Mouse (Mus musculus) intestine, embryonic 15.5 days (tissue): Measurements from ENCODE around the gene Tmco3. TPM values are rescaled to one million over a fixed set of nuclear protein-coding genes. Genes with fewer than 3 reads are reported as not detected.

Experiments used
- ATAC-seq: fragments of 200-750 bp; cut with Nextera tagmentation; 2 replicates; pipeline ENCODE4 v1.8.0; 2017; ENCODE audit warnings: moderate TSS enrichment, moderate library complexity
- H3K27ac ChIP-seq: fragments of 300-500 bp; sonication (generic); 2 replicates; pipeline ENCODE4 v1.5.1; 2015; ENCODE audit warnings: mild to moderate bottlenecking, inconsistent platforms
- H3K27me3 ChIP-seq: fragments of 300-500 bp; sonication (generic); replicated peaks from 2 replicates; pipeline ENCODE4 v1.6.1; 2015; ENCODE audit warnings: inconsistent platforms
- H3K36me3 ChIP-seq: fragments of 300-500 bp; sonication (generic); 2 replicates; pipeline ENCODE4 v1.6.1; 2015; ENCODE audit warnings: inconsistent platforms
- H3K4me1 ChIP-seq: fragments of 300-500 bp; sonication (generic); replicated peaks from 2 replicates; pipeline ENCODE4 v1.6.1; 2015; ENCODE audit warnings: inconsistent platforms
- H3K4me2 ChIP-seq: fragments of 300-500 bp; sonication (generic); replicated peaks from 2 replicates; pipeline ENCODE4 v1.6.1; 2015; ENCODE audit warnings: mild to moderate bottlenecking, inconsistent platforms
- H3K4me3 ChIP-seq: fragments of 300-500 bp; sonication (generic); replicated peaks from 2 replicates; pipeline ENCODE4 v1.5.1; 2015; ENCODE audit warnings: inconsistent platforms
- H3K9ac ChIP-seq: fragments of 300-500 bp; sonication (generic); 2 replicates; pipeline ENCODE4 v1.6.1; 2015; ENCODE audit warnings: inconsistent platforms
- H3K9me3 ChIP-seq: fragments of 300-500 bp; sonication (generic); 2 replicates; pipeline ENCODE4 v1.6.1; 2016; ENCODE audit warnings: inconsistent platforms
- WGBS: fragments of 180-500 bp; shearing (Covaris S2); methylation state at CpG from one replicate; pipeline ENCODE4 v1.1.7; 2015; 5-methylcytosine and 5-hydroxymethylcytosine counted together
- polyA plus RNA-seq: library from polyadenylated mRNA; unstranded; fragments of >200 nt; fragmentation: Nextera tagmentation; extraction: Ambion mirVana; gene quantifications from 2 replicates; pipeline ENCODE4 v1.2.1, GENCODE M21; 2015

The Tmco3 gene
- polyA plus RNA-seq, 1 experiment from 2014 or later: 30.7 TPM

GRCm38 (mm10) chr8:13351593-13351992 lies 63.6 kb downstream of the Tmco3 start:
- H3K27ac ChIP-seq: no peak overlapping the region
- peaks cover 59% of the 10 kb centered on the region for H3K36me3 ChIP-seq
- H3K27me3 ChIP-seq: no peaks in the 10 kb centered on the region
- no peak overlapping the region for H3K4me3 ChIP-seq
- no peak overlapping the region for H3K9ac ChIP-seq
- 82% methylated on average over 5 of the region's 5 CpGs for WGBS
- no peak overlapping the region for H3K4me2 ChIP-seq
- H3K4me1 ChIP-seq: peaks cover 8% of the 10 kb centered on the region; the same call in 1 of the 2 replicates
- no peak for ATAC-seq
- no peaks in the 10 kb centered on the region for H3K9me3 ChIP-seq

GRCm38 (mm10) chr8:13352601-13353000 lies 64.6 kb downstream of the Tmco3 start:
- Histone ChIP-seq H3K9me3 (no peaks in the 10 kb centered on the region), H3K9ac (no peak overlapping the region), H3K4me2 (no peak overlapping the region), H3K27ac (no peak overlapping the region), H3K4me3 (no peak overlapping the region), H3K36me3 (peaks cover 62% of the 10 kb centered on the region), H3K4me1 (peaks cover 8% of the 10 kb centered on the region; the same call in 1 of the 2 replicates), H3K27me3 (no peaks in the 10 kb centered on the region)
- ATAC-seq: no peak
- WGBS: 83% methylated on average over 8 of the region's 8 CpGs

GRCm38 (mm10) chr8:13353155-13353833 lies 65.3 kb downstream of the Tmco3 start:
- H3K4me2 ChIP-seq: no peak overlapping the region
- H3K4me1 ChIP-seq: peaks cover 8% of the 10 kb centered on the region; the same call in 1 of the 2 replicates
- no peak overlapping the region for H3K4me3 ChIP-seq
- H3K27me3 ChIP-seq: no peaks in the 10 kb centered on the region
- no peak overlapping the region for H3K9ac ChIP-seq
- ATAC-seq: no peak
- peaks cover 61% of the 10 kb centered on the region for H3K36me3 ChIP-seq
- no peaks in the 10 kb centered on the region for H3K9me3 ChIP-seq
- WGBS: 81% methylated on average over 9 of the region's 9 CpGs
- no peak overlapping the region for H3K27ac ChIP-seq

DNA sequence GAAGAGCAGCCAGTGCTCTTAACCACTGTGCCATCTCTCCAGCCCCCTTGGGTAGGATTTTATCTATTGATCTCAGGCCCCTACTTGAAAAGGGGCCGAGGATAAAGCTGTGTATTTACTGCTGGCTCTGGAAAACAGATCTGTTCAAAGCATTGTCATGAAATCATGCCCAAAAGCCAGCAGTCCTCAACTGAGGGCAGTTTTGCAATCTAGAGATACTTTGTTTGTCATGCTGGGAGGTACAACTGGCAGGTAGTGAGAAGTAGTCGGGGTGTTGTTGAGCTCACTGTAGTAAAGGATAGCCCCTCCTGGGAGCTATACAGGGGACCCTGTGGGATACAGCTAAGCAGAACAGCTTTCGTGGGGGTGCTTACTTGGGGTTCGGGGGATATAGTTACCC lies 65.9 kb downstream of the Tmco3 start:
- Histone ChIP-seq H3K4me1 (peaks cover 8% of the 10 kb centered on the region; the same call in 1 of the 2 replicates), H3K4me3 (no peak overlapping the region), H3K27me3 (no peaks in the 10 kb centered on the region), H3K9ac (no peak overlapping the region), H3K36me3 (peaks cover 66% of the 10 kb centered on the region), H3K9me3 (no peaks in the 10 kb centered on the region), H3K4me2 (no peak overlapping the region), H3K27ac (no peak overlapping the region)
- ATAC-seq: no peak
- WGBS: 89% methylated on average over 4 of the region's 4 CpGs

DNA sequence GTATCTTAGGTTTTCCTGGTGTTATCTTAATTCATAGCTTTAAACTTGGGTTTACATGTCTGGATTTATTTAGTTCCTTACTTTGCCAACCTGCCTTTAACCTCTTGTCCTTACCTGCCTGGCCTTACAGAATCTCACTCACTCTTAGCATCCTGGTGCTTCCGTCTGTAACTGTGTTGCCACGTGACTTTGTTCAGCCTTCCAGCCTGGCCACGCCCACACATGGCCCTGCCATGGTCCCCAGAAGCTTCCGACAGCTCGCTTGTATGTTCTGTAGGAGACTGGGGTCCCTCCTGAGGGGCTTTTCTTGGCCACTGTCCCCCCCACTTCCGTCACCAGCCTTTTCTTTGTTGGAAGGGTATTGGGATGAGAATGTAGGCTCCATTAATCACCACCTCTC lies 68.2 kb downstream of the Tmco3 start:
- Histone ChIP-seq H3K4me3 (no peak overlapping the region), H3K36me3 (peaks cover 72% of the 10 kb centered on the region), H3K4me2 (no peak overlapping the region), H3K9me3 (no peaks in the 10 kb centered on the region), H3K9ac (no peak overlapping the region), H3K4me1 (peaks cover 8% of the 10 kb centered on the region; the same call in 1 of the 2 replicates), H3K27me3 (no peaks in the 10 kb centered on the region), H3K27ac (0 out of 2 replicates have a peak overlapping the region, but pooled peaks have one; percentile 13)
- ATAC-seq: no peak
- WGBS: 79% methylated on average over 6 of the region's 6 CpGs

GRCm38 (mm10) chr8:13356681-13357080 lies 68.7 kb downstream of the Tmco3 start:
- WGBS: 66% methylated on average over 10 of the region's 10 CpGs
- H3K4me2 ChIP-seq: no peak overlapping the region
- no peaks in the 10 kb centered on the region for H3K9me3 ChIP-seq
- H3K27ac ChIP-seq: 0 out of 2 replicates have a peak overlapping the region, but pooled peaks have one; percentile 13
- no peaks in the 10 kb centered on the region for H3K27me3 ChIP-seq
- 0 out of 2 replicates have a peak, but pooled peaks cover 3% of the 10 kb centered on the region for H3K4me1 ChIP-seq
- no peak overlapping the region for H3K4me3 ChIP-seq
- peak; percentile 32; the same call in 1 of the 2 replicates for ATAC-seq
- no peak overlapping the region for H3K9ac ChIP-seq
- H3K36me3 ChIP-seq: peaks cover 77% of the 10 kb centered on the region

GRCm38 (mm10) chr8:13360213-13360612 lies 72.2 kb downstream of the Tmco3 start:
- peaks cover 76% of the 10 kb centered on the region for H3K36me3 ChIP-seq
- 92% methylated on average over 7 of the region's 7 CpGs for WGBS
- no peak for ATAC-seq
- no peaks in the 10 kb centered on the region for H3K27me3 ChIP-seq
- no peak overlapping the region for H3K27ac ChIP-seq
- no peak overlapping the region for H3K4me2 ChIP-seq
- no peaks in the 10 kb centered on the region for H3K4me1 ChIP-seq
- H3K9me3 ChIP-seq: no peaks in the 10 kb centered on the region
- no peak overlapping the region for H3K4me3 ChIP-seq
- H3K9ac ChIP-seq: no peak overlapping the region

DNA sequence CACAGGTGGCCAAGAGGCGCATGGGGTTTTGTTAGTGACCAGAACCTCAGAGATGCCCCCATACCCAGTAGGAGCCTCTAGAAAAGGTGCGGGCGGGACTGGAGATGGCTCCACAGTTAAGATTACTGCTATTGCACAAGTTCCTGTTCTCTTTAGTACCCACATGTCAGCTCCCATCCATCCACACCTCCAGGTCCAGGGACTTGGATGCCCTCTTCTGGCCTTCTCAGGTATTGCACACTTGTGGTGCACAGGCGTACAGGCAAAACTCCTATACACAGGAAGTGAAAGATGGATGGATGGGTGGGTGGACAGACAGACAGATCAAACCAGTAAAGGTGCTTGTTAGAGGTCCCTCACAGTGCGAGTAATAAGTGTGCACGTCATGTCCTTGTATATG lies 73.9 kb downstream of the Tmco3 start:
- no peak overlapping the region for H3K9ac ChIP-seq
- WGBS: 91% methylated on average over 6 of the region's 6 CpGs
- H3K4me1 ChIP-seq: no peaks in the 10 kb centered on the region
- H3K27ac ChIP-seq: no peak overlapping the region
- no peak overlapping the region for H3K4me3 ChIP-seq
- H3K4me2 ChIP-seq: no peak overlapping the region
- H3K27me3 ChIP-seq: no peaks in the 10 kb centered on the region
- peaks cover 77% of the 10 kb centered on the region for H3K36me3 ChIP-seq
- no peaks in the 10 kb centered on the region for H3K9me3 ChIP-seq
- ATAC-seq: no peak

Other genes with a start within 250 kb of the Tmco3 start
- gene Proz, start 227.3 kb upstream of the Tmco3 start, polyA plus RNA-seq: 5.6 and 6.8 TPM in 2 replicates
- gene Pcid2, start 182.7 kb upstream of the Tmco3 start, polyA plus RNA-seq: 32.0 and 36.7 TPM in 2 replicates
- 84.4 and 91.5 TPM in 2 replicates for gene Cul4a, start 182.6 kb upstream of the Tmco3 start, polyA plus RNA-seq
- 404 and 407 TPM in 2 replicates for gene Lamp1, start 129.0 kb upstream of the Tmco3 start, polyA plus RNA-seq
- 51.6 and 56.3 TPM in 2 replicates for gene Grtp1, start 87.6 kb upstream of the Tmco3 start, polyA plus RNA-seq
- 0.24 and 0.43 TPM in 2 replicates for gene Adprhl1, start 34.0 kb upstream of the Tmco3 start, polyA plus RNA-seq
- gene Dcun1d2, start 59 bp upstream of the Tmco3 start, polyA plus RNA-seq: 16.9 and 19.0 TPM in 2 replicates
- 148 and 170 TPM in 2 replicates for gene Tfdp1, start 50.6 kb downstream of the Tmco3 start, polyA plus RNA-seq
- not detected in 2 replicates for gene Atp4b, start 108.6 kb downstream of the Tmco3 start, polyA plus RNA-seq
- not detected in 2 replicates for gene Grk1, start 116.9 kb downstream of the Tmco3 start, polyA plus RNA-seq
- 2.2 and 2.7 TPM in 2 replicates for gene Tmem255b, start 147.0 kb downstream of the Tmco3 start, polyA plus RNA-seq
- 50.9 and 57.8 TPM in 2 replicates for gene Gas6, start 206.3 kb downstream of the Tmco3 start, polyA plus RNA-seq